Mouse (Mus musculus) sigmoid colon, adult 10 weeks (tissue): ENCODE results near the gene Capns2. TPM values are rescaled to one million over a fixed set of nuclear protein-coding genes. Genes with fewer than 3 reads are reported as not detected.

ENCODE experiments used
- polyA plus RNA-seq: library from polyadenylated mRNA; stranded (reverse); fragments of 350-450 nt; fragmentation: Illumina TruSeq; extraction: RNeasy Lipid Tissue Mini Kit (QIAGEN cat#74804); gene quantifications from one replicate; pipeline ENCODE4 v1.2.3, GENCODE M21; 2014; ENCODE audit warnings: low read depth, low replicate concordance

Capns2 gene
- 0.47 TPM for polyA plus RNA-seq

DNA sequence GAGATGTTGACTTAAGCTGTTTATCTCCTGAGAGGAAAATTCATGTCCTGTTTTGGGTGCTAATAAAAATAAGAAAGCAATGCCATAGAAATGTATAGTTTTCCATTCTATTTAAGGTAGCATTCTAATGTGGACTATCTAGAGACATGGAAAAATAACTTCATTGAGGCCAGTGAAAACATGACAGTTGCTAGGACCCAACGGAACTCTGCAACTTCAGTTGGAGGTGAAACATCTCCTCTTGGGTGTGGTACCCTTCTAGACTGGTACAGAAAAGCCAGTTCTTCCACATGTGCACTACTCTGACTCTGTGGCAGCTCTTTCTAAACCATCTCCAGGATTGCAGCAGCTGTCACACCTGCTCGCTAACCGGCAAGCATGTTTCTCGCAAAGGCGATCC is at the start of gene Capns2:
Capns2 (plus strand) TSS at position 301 of the 400 bp plus-strand sequence.

DNA sequence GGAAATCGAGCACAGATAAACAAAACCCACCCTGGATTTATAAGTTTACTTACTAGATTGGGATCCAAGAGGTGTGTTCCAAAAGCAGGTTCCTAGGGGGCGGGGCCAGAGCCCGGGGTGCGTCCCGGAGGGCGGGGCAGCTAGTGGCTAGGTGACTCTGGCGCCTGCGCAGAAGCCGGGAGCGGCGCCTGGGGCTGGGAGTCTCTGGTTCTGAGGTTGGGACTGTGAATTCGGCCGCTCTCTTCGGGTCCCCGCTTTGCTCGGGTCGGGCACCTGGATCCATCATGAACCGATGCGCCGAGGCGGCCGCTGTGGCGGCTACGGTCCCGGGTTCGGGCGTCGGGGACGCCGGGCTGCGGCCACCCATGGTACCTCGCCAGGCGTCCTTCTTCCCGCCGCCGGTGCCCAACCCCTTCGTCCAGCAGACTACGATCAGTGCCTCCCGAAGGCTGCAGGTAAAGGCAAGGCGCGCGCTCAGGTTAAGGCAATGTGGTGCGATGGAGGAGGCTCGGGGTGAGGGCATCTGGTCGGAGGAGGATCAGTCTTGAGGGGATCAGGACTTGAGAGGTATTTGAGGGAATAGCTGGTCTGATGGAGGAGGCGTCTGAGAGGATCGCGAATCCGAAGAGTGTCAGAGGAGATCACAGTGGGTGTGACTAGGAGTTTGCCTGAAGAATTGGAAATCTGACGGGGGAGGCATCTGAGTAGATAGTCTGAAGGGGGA is 45.9 kb upstream of the Capns2 start, which contains the start of gene Lpcat2:
Lpcat2 (plus strand) TSS at position 169 of the 724 bp plus-strand sequence.

Other genes starting within 250 kb of the Capns2 start
- gene Irx6, start 227.1 kb upstream of the Capns2 start, polyA plus RNA-seq: not detected
- 17.7 TPM for gene Mmp2, start 74.1 kb upstream of the Capns2 start, polyA plus RNA-seq
- 18.3 TPM for gene Lpcat2, start 46.1 kb upstream of the Capns2 start, polyA plus RNA-seq
- 0.13 TPM for gene Slc6a2, start 58.7 kb downstream of the Capns2 start, polyA plus RNA-seq
- not detected for gene Ces1a, start 146.8 kb downstream of the Capns2 start, polyA plus RNA-seq
- gene Ces1b, start 178.6 kb downstream of the Capns2 start, polyA plus RNA-seq: 0.44 TPM
- gene Ces1c, start 229.9 kb downstream of the Capns2 start, polyA plus RNA-seq: not detected